Mouse (Mus musculus) ES-CJ7 (cell line): ENCODE data around the gene Zfp595.
"Not testable (repeated sequence)": the region's sequence is repeated elsewhere in the genome, so short reads cannot be mapped to it uniquely, and the experiment has no call there.

ENCODE experiments used
- DNase-seq: peaks from one replicate; pipeline ENCODE4 v3.0.0; 2011; ENCODE audit warnings: low read depth, low spot score

The Zfp595 gene

GRCm38 (mm10) chr13:67332019-67332724, at the start of gene Zfp595:
Gene Zfp595 (minus strand): TSS chr13:67332570.
- DNase-seq, result peak; percentile 88

GRCm38 (mm10) chr13:67376255-67376654, 43.9 kb upstream of the Zfp595 start:
- not testable (repeated sequence) for DNase-seq

DNA sequence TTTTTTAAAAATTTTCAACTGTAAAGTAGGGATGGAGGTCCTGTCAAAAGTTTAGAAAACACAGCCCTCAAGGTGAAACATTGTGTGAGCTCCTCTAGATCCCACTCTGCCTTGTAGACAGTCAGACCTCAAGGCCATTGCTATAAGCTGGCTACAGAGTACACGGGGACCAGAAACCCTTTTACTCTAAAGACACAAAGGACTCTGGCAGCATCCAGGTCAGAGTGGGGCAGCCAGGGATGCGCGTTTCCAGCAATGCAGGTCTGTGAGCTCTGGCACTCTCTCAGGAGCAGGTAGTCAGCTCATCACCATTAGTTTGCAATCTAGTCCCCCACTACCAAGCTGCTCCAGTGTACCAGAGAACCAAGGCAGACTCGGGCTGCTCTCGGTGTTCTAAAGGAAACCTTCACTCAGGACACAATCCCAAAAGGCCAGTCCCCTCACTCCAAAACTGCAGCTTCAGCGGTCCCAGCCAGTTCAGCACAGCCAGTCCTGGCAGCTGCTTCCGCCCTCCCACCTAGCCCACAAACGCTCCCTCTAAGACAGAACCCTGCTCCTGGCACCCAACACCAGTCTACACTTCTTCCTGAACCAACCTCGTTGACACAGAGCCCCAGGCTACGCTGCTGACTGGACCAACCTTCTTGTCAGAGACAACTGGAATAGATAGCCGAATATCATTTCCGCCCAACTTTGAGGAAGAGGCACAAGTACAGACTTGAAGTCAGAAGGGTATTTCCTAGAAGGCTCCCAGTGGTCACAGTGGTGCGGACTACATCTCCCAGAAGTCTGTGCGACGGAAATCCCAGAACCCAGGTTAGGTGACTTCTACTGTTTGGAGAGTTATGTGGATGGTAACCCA, 42.9 kb upstream of the Zfp595 start, which contains the start of the genes Gm28041 and Zfp456:
Gene Gm28041 (minus strand): TSS at position 684 of the 862 bp plus-strand sequence.
Gene Zfp456 (minus strand): TSS at position 761 of the 862 bp plus-strand sequence.
- DNase-seq, result peak; percentile 66

DNA sequence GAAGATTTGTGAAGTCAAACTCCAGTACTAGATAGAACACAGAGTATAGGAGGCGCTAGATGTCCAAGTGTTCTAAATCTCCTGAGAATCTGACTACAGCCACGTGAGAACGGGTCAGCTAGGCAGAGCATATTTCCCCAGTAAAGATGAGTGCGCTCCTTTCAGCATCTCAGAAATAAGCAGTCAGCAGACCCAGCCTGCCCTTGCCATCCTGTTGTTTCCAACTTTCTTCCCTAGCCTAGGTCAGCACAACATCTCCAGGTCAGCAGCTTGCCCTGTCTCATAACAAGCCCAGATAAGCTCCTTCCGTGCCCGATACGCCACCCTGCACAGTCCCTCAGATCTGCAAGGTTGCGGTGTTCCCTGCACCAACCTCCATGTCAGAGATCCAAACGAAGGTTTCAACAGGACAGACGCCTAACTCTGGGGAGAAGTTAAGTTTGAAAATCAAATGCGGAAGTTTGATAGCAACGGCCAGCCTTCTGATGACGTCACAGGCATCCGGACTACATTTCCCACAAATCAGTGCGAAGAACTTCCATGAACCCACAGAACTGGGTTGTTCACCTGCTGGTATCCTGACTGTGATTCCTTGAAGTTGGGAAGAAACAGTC, 27.9 kb upstream of the Zfp595 start, which contains the start of the genes Gm28044 and Zfp953:
Gene Gm28044 (minus strand): TSS at position 406 of the 614 bp plus-strand sequence.
Gene Zfp953 (minus strand): TSS at position 475 of the 614 bp plus-strand sequence.
- peak; percentile 85 for DNase-seq

DNA sequence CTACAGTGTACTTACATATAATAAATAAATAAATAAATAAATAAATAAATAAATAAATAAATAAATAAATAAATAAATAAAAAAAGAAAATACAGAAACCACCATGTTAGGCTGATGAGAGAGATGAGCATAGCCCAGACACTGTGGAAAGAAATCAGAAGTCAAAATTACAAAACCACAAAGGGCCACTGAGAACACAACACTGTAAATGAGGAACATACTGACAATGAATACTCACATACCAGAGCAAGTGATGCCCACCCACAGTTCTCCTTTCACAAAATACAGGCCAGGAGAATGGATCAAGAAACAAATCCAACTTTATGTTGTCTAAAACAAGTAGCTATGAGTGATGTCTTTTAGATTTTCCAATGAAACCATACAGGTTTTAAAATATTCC, 19.5 kb upstream of the Zfp595 start:
- DNase-seq, result no peak

- no peak for DNase-seq
Observed at GRCm38 (mm10) chr13:67343422-67343821, 11.1 kb upstream of the Zfp595 start.

DNA sequence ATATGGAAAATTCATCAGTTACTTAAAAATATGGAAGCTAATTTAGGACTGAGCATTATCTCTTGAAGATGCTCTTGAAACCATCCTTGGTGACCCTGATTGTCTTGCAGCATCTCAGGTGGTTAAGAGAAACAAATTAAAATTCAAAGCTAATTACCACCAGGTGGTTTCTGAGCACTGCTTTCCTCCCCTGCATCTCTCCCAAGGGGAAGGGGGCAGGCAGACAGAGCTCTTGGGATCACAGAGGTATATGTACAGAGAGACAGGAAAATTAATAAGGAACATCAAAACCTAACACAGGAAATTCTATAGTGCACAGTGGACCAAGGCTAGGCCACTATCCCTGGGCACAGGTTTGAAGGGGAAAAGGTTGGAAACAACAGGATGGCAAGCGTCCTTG, 507 bp upstream of the Zfp595 start:
- DNase-seq, result no peak

GRCm38 (mm10) chr13:67306718-67307117, 25.7 kb downstream of the Zfp595 start:
- no peak for DNase-seq

DNA sequence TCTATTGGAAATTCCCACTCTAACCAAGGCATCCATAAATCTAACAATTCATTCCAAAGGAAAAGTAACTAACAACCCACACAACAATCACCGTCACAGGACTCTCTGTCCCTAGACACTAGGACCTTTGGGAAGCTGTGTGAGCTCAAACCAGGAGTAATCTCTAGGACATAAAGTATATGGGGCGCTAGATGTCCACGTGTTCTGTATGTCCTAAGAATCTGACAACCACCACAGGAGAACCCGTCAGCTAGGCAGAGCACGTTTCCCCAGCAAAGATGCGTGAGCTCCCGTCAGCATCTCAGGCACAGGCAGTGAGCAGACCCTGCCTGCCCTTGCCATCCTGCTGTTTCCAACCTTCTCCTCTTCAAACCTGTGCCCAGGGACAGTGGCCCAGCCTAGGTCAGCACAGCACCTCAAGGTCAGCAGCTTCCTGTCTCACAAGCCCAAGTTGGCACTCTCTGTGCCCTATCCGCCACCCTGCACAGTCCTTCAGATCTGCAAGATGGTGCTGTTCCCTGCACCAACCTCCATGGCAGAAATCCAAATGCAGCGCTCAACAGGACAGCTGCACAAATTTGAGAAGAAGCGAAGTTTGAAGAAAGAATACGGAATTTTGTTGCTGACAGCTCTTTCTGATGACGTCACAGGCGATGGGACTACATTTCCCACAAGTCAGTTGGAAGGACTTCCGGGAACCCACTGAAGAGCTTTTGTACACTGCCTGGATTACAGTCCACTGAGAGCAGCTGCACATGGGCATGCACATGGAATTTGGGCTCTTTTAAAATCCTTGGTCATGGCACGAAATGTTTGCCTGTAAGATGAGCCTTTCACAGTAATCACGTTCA, 26.3 kb downstream of the Zfp595 start, which contains the start of gene Zfp457:
Gene Zfp457 (minus strand): TSS at position 664 of the 851 bp plus-strand sequence.
- DNase-seq, result peak; percentile 90

DNA sequence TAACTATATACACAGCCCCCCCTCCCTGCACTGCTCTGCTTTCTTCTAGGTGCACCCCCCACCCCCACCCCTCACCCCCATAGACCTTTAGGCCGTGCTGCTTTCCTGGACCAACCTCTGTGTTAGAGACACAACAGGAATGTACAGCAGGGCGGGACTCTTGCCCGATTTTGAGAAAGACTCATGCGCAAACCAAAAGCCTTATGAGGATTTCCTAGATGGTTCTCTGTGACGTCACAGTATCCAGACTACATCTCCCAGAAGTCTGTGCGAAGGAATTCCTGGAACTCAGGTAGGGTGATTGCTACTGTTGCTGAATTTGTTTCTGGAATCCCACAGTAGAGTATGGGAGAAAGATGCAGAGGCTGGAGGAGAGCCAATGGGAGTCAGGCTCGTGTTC, 54.1 kb downstream of the Zfp595 start, which contains the start of gene Zfp458:
Gene Zfp458 (minus strand): TSS at position 153 of the 400 bp plus-strand sequence.
- DNase-seq, result peak; percentile 86

GRCm38 (mm10) chr13:67269383-67270065, 62.8 kb downstream of the Zfp595 start:
- not testable (repeated sequence) for DNase-seq

- peak; percentile 82 for DNase-seq
Observed at GRCm38 (mm10) chr13:67268568-67269369, 63.6 kb downstream of the Zfp595 start.
